Comparison of ENCODE assay signal across 23 mouse cellular contexts in genomic region chr10:59564551-59564950, GRCm38 (mm10). TPM values are rescaled to one million over a fixed set of nuclear protein-coding genes. Genes with fewer than 3 reads are reported as not detected.
DNase-seq lines count a peak whose midpoint lies in the region; ATAC-seq and TF ChIP-seq lines count a peak whose summit lies in the region.
"Had no signal": no experiment of that assay in that cellular context is flagged by ENCODE, and none has a peak within 500 bp of the region (broad histone marks: within the 10 kb centered on the region; RNA-seq: fewer than 3 reads in every experiment).

No protein-coding gene starts in this region.

- DNase-seq in 3134 (ENCODE audit: extremely low read depth, insufficient read length, low spot score) (peak; percentile 72), MEL (ENCODE audit: low read depth, low spot score) (no peak)
- no peak for DNase-seq in c-Kit-positive CD71-positive TER-119-positive erythroid progenitor cells, embryonic 14.5 days (ENCODE audit: low spot score)
- DNase-seq in kidney, adult 11 months, result no peak
- DNase-seq in heart, adult 11 months, result no peak
- DNase-seq: adrenal gland, adult 8-10 months; cerebellum, postnatal 10 days; gastrocnemius, postnatal 25 days; lung, postnatal 36 days; midbrain, embryonic 14.5 days; right cerebral cortex, postnatal 25 days; thymus, adult 18-20 months had no signal

- TF ChIP-seq RAD21 in MEL (IDR thresholded peaks at IDR 0.05; ENCODE audit: low read depth, low read length), result no peak

- WGBS in macrophage (ENCODE audit: missing documents), result 21% methylated on average over 5 of the region's 5 CpGs
- WGBS in heart, embryonic 12.5 days, result 78% methylated on average over 5 of the region's 5 CpGs

- no peak for ATAC-seq in heart, embryonic 12.5 days (ENCODE audit: insufficient number of reproducible peaks, low FRiP score)
- ATAC-seq: forebrain, embryonic 16.5 days had no signal

- peaks cover 2 to 5% of the 10 kb centered on the region in 2 experiments; a peak in 3 of 4 replicates for H3K4me1 ChIP-seq in MEL (ENCODE audit: control insufficient read depth in 1 of 2, insufficient read depth in 2 of 2, low read length in 2 of 2)
- H3K4me1 ChIP-seq in embryonic fibroblast, embryonic 13.5 days (ENCODE audit: control insufficient read depth, insufficient read depth, low read length), result peaks cover 13% of the 10 kb centered on the region
- H3K4me1 ChIP-seq in heart, embryonic 12.5 days (replicated peaks), result peaks cover 10% of the 10 kb centered on the region

- H3K4me2 ChIP-seq in heart, embryonic 12.5 days, result no peak overlapping the region
- H3K4me2 ChIP-seq: heart, embryonic 13.5 days had no signal

- peaks cover 0 to 4% of the 10 kb centered on the region in 2 experiments; a peak in 2 of 4 replicates for H3K36me3 ChIP-seq in MEL (ENCODE audit: control insufficient read depth in 1 of 2, insufficient read depth in 2 of 2, low read length in 2 of 2)
- H3K36me3 ChIP-seq in macrophage (ENCODE audit: inconsistent target), result no peaks in the 10 kb centered on the region
- no peaks in the 10 kb centered on the region for H3K36me3 ChIP-seq in heart, embryonic 12.5 days
- H3K36me3 ChIP-seq: hindbrain, embryonic 10.5 days had no signal

- H3K4me3 ChIP-seq in MEL (ENCODE audit: control insufficient read depth in 1 of 2, insufficient read depth in 1 of 2, low read depth in 2 of 2, low read length in 2 of 2), result no peak overlapping the region
- H3K4me3 ChIP-seq in embryonic fibroblast, embryonic 13.5 days (ENCODE audit: insufficient read depth, low read length), result no peak overlapping the region
- no peak overlapping the region for H3K4me3 ChIP-seq in macrophage (ENCODE audit: inconsistent target)
- no peak overlapping the region for H3K4me3 ChIP-seq in heart, embryonic 12.5 days
- H3K4me3 ChIP-seq: heart, embryonic 13.5 days; hindbrain, embryonic 10.5 days; layer of hippocampus, adult 2 months had no signal

- no peaks in the 10 kb centered on the region for H3K9me3 ChIP-seq in MEL (replicated peaks; ENCODE audit: insufficient read depth, low read length)
- no peaks in the 10 kb centered on the region for H3K9me3 ChIP-seq in heart, embryonic 12.5 days (replicated peaks)
- H3K9me3 ChIP-seq: heart, embryonic 13.5 days; hindbrain, embryonic 10.5 days had no signal

- no peaks in the 10 kb centered on the region for H3K27me3 ChIP-seq in MEL (ENCODE audit: control insufficient read depth in 1 of 2, insufficient read depth in 2 of 2, low read length in 2 of 2)
- no peaks in the 10 kb centered on the region for H3K27me3 ChIP-seq in heart, embryonic 12.5 days (replicated peaks)
- H3K27me3 ChIP-seq: heart, embryonic 13.5 days had no signal

- H3K9ac ChIP-seq in MEL (ENCODE audit: control insufficient read depth, low read depth, low read length, poor library complexity, severe bottlenecking), result no peak overlapping the region
- H3K9ac ChIP-seq in heart, embryonic 12.5 days, result no peak overlapping the region
- H3K9ac ChIP-seq: heart, embryonic 13.5 days; liver, embryonic 14.5 days had no signal

- H3K79me2 ChIP-seq in MEL (ENCODE audit: control insufficient read depth, insufficient read depth, low read length, poor library complexity) (no peaks in the 10 kb centered on the region), macrophage (ENCODE audit: inconsistent target) (no peaks in the 10 kb centered on the region)

- no peak for TF ChIP-seq EP300 in MEL (IDR thresholded peaks at IDR 0.05; ENCODE audit: low read depth in 1 of 2, low read length in 2 of 2)

- H3K27ac ChIP-seq in MEL (ENCODE audit: control insufficient read depth, low read depth, low read length) (no peak overlapping the region), macrophage (peak overlapping the region; percentile 32)
- H3K27ac ChIP-seq in embryonic fibroblast, embryonic 13.5 days (ENCODE audit: insufficient read depth, low read length), result peak overlapping the region; percentile 57
- no peak overlapping the region for H3K27ac ChIP-seq in heart, embryonic 12.5 days (ENCODE audit: poor library complexity, severe bottlenecking)
- H3K27ac ChIP-seq: heart, embryonic 13.5 days; hindbrain, embryonic 10.5 days; layer of hippocampus, adult 2 months; liver, embryonic 14.5 days had no signal

- no peak for TF ChIP-seq CTCF in MEL (IDR thresholded peaks at IDR 0.05 in 2 of 3, conservative IDR thresholded peaks at IDR 0.05 in 1 of 3; ENCODE audit: control insufficient read depth in 1 of 3, insufficient read depth in 1 of 3, low read depth in 2 of 3, low read length in 3 of 3, poor library complexity in 1 of 3, severe bottlenecking in 1 of 3)
- TF ChIP-seq CTCF in embryonic fibroblast, embryonic 13.5 days (IDR thresholded peaks at IDR 0.05; ENCODE audit: borderline replicate concordance, insufficient read depth, low read length), result no peak

- no peak for TF ChIP-seq POLR2A in MEL (IDR thresholded peaks at IDR 0.05; ENCODE audit: control insufficient read depth in 1 of 2, insufficient read depth in 1 of 2, low read depth in 1 of 2, low read length in 2 of 2, poor library complexity in 1 of 2)
- no peak for TF ChIP-seq POLR2A in embryonic fibroblast, embryonic 13.5 days (IDR thresholded peaks at IDR 0.05; ENCODE audit: low read depth, low read length)

TF ChIP-seq in MEL, 35 proteins besides CTCF, POLR2A, EP300 and RAD21:
- TF ChIP-seq GABPA (IDR thresholded peaks at IDR 0.05; ENCODE audit: low read depth, low read length) (no peak), MXI1 (IDR thresholded peaks at IDR 0.05; ENCODE audit: low read depth, low read length) (peak; percentile 26; the same call in 1 of the 2 replicates)

RNA-seq across cellular contexts. Expression of gene Gm10322, which starts 51.3 kb away (rescaled TPM):
- 0.58 TPM in 1 of 2 replicates, not detected in the other for total RNA-seq in MEL (2012; rRNA removed)
- polyA plus RNA-seq in MEL (2012; ENCODE audit: insufficient read depth in 1 of 2, insufficient read length in 2 of 2, low read depth in 1 of 2, low replicate concordance in 2 of 2, missing spikeins in 1 of 2), result not detected
- polyA plus RNA-seq in embryonic fibroblast, embryonic 13.5 days (2011; ENCODE audit: insufficient read length, low read depth, missing spikeins), result not detected in 2 replicates
- not detected for total RNA-seq in macrophage (2018; cell fraction: chromatin; rRNA removed)
- not detected for total RNA-seq in macrophage (2018; cell fraction: cytosol; rRNA removed)
- total RNA-seq in macrophage (2018; cell fraction: nucleus; rRNA removed), result not detected
- polyA plus RNA-seq in macrophage (2018), result not detected in 3 replicates
- not detected in 2 replicates for polyA plus RNA-seq in heart, embryonic 12.5 days (2016; fragmentation: Nextera tagmentation; extraction: Ambion mirVana)
- total RNA-seq: adrenal gland, adult 8-10 months; gastrocnemius, postnatal 25 days; layer of hippocampus, adult 2 months; left cerebral cortex, adult 8-10 months had no signal
- polyA plus RNA-seq: forebrain, embryonic 16.5 days; heart, embryonic 13.5 days; hindbrain, embryonic 10.5 days; kidney, embryonic 14.5 days; liver, embryonic 14.5 days; midbrain, embryonic 14.5 days; neural tube, embryonic 11.5 days had no signal

RNA-seq across cellular contexts. Expression of gene Mcu, which starts 51.9 kb away (rescaled TPM):
- 7.7 TPM in 2 replicates for total RNA-seq in MEL (2012; rRNA removed)
- polyA plus RNA-seq in MEL (2012; ENCODE audit: insufficient read depth in 1 of 2, insufficient read length in 2 of 2, low read depth in 1 of 2, low replicate concordance in 2 of 2, missing spikeins in 1 of 2) (1 to 10 TPM in 1 of 2 experiments, not detected in 1; 9.4 TPM), macrophage (2018) (5.3 to 18.7 TPM (median 7.3 TPM) in 3 replicates)
- 39.8 and 48.8 TPM in 2 replicates for polyA plus RNA-seq in embryonic fibroblast, embryonic 13.5 days (2011; ENCODE audit: insufficient read length, low read depth, missing spikeins)
- total RNA-seq in macrophage (2018; cell fraction: chromatin; rRNA removed), result 10 to 100 TPM; 11.1 to 29.5 (median 19.9) TPM
- 10 to 100 TPM in 3 of 26 experiments, 1 to 10 TPM in 23; 6.4 to 10.8 (median 8.7) TPM for total RNA-seq in macrophage (2018; cell fraction: cytosol; rRNA removed)
- total RNA-seq in macrophage (2018; cell fraction: nucleus; rRNA removed), result 10 to 100 TPM in 22 of 26 experiments, 1 to 10 TPM in 4; 8.1 to 53.4 (median 15.3) TPM
- 27.5 and 27.8 TPM in 2 replicates for polyA plus RNA-seq in heart, embryonic 12.5 days (2016; fragmentation: Nextera tagmentation; extraction: Ambion mirVana)

Comparison
In these comparisons a context has a peak if more than half of its experiments do, and no peak if none do; other contexts are left out.
1. H3K27ac ChIP-seq: peak in embryonic fibroblast, embryonic 13.5 days (single experiment) and macrophage (single experiment); none in MEL (single experiment) and heart, embryonic 12.5 days (single experiment).